Mouse (Mus musculus) liver, embryonic 14.5 days (tissue): ENCODE measurements around the gene Mrpl49.
A peak's percentile ranks its signal among the peaks of the same experiment; 100 is the strongest.

Source experiments
- CTCF ChIP-seq: IDR thresholded peaks from 2 replicates; pipeline ENCODE4 v1.5.1; 2016; ENCODE audit warnings: antibody characterized with exemption, low read depth, control low read depth
- EP300 ChIP-seq: IDR thresholded peaks from 2 replicates; pipeline ENCODE4 v1.6.1; 2016; ENCODE audit warnings: antibody characterized with exemption, low read depth

DNA sequence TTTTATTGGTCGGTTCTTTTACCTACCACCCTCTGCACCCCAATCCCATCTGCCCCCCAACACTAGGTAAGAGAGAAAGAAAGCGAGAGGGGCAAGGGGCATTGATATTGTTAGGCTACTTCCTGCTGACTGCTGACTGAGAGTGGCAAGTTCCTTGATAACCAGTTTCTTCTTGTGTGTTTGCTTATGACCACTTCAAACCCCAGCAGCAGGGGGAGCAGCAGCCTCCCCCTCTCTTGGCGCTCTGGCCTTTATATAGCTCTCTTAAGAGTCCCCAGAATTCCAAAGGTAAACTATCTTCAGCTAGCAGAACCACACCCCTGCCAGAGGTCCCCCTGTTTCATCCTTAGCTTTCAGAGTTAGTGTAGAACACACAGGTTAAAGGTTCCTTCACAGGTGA, 37.3 kb downstream of the Mrpl49 start:
- TF ChIP-seq EP300 (no peak), CTCF (peak; percentile 29; the same call in 1 of the 2 replicates)
